Comparison of ENCODE assay signal across 10 mouse cellular contexts in the genomic region with DNA sequence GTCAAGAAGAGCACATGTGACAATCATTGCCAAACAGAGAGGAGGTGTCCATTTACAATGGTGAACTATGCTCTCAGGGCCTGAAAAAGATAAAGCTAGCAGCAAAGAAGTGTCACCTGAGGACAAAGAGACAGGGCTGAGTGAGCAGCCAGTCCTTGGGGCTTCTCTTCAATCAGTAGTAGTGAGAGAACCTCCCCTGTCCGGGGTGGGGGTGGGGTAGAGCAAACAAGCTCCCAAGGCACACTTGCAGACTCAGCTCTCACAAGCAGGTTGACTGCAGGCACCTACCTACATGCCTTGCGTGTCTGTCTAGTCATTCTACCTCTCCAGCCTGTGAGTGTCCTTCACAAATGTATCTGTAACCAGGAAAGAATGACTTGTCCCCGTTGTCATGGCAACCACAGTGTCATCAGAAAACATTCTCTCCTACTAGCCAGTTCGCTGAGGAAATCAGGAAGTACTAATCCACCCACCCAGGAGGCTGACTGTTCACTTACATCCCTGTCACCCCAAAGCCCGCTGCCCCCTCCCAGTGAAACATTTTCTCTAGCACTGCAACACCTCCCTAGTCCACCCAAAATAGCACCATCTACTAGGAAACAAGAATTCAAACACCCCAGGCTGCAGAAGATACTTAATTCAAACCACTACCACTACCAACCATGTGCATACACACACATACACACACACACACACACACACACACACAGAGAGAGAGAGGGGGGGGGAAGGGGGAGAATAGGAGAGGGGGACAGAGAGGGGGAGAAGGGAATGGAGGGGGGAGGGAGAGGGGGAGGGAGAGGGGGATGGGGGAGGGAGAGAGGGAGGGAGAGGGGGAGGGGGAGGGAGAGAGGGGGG. TPM values are rescaled to one million over a fixed set of nuclear protein-coding genes. Genes with fewer than 3 reads are reported as not detected.
DNase-seq lines count a peak whose midpoint lies in the region; ATAC-seq and TF ChIP-seq lines count a peak whose summit lies in the region.
"Not testable (repeated sequence)": the region's sequence is repeated elsewhere in the genome, so short reads cannot be mapped to it uniquely, and the experiment has no call there.
"Had no signal": no experiment of that assay in that cellular context is flagged by ENCODE, and none has a peak within 500 bp of the region (broad histone marks: within the 10 kb centered on the region; RNA-seq: fewer than 3 reads in every experiment).

Gene Gm5640 (minus strand): TSS at position 170 of the 858 bp plus-strand sequence.

- H3K27me3 ChIP-seq in forebrain, embryonic 13.5 days; heart, postnatal 0 days (ENCODE audit: control insufficient read depth, insufficient read depth, low read length); intestine, embryonic 16.5 days (replicated peaks; ENCODE audit: control insufficient read depth, insufficient read depth, low read length); lung, embryonic 14.5 days (ENCODE audit: insufficient read depth, low read length); midbrain, embryonic 16.5 days (ENCODE audit: control insufficient read depth, insufficient read depth, low read depth, low read length): not testable (repeated sequence)

- H3K9me3 ChIP-seq in forebrain, embryonic 13.5 days (replicated peaks); heart, postnatal 0 days (replicated peaks; ENCODE audit: control insufficient read depth, low read length); intestine, embryonic 16.5 days (ENCODE audit: control insufficient read depth, low read length); lung, embryonic 14.5 days (ENCODE audit: low read depth, low read length); midbrain, embryonic 16.5 days (replicated peaks; ENCODE audit: control insufficient read depth, low read length, poor library complexity, severe bottlenecking): not testable (repeated sequence)

- not testable (repeated sequence) for H3K4me2 ChIP-seq in forebrain, embryonic 13.5 days; heart, postnatal 0 days (ENCODE audit: low read depth, low read length); intestine, embryonic 16.5 days (ENCODE audit: low read depth, low read length); lung, embryonic 14.5 days; midbrain, embryonic 16.5 days (ENCODE audit: low read length)

- not testable (repeated sequence) for TF ChIP-seq EP300 in heart, postnatal 0 days (IDR thresholded peaks at IDR 0.05; ENCODE audit: low read depth)

- H3K4me1 ChIP-seq in forebrain, embryonic 13.5 days; heart, postnatal 0 days (ENCODE audit: control insufficient read depth, insufficient read depth); intestine, embryonic 16.5 days (ENCODE audit: control insufficient read depth, insufficient read depth, low read length); lung, embryonic 14.5 days (ENCODE audit: insufficient read depth); midbrain, embryonic 16.5 days (ENCODE audit: control insufficient read depth, insufficient read depth, low read length): not testable (repeated sequence)

- H3K4me3 ChIP-seq in forebrain, embryonic 13.5 days; heart, postnatal 0 days (ENCODE audit: low read depth, low read length); intestine, embryonic 16.5 days (ENCODE audit: low read length); lung, embryonic 14.5 days (ENCODE audit: low read depth, low read length); midbrain, embryonic 16.5 days (ENCODE audit: low read depth, low read length): not testable (repeated sequence)

- not testable (repeated sequence) for H3K27ac ChIP-seq in forebrain, embryonic 13.5 days; heart, postnatal 0 days (ENCODE audit: low read depth); intestine, embryonic 16.5 days (ENCODE audit: low read length); lung, embryonic 14.5 days (ENCODE audit: low read depth); midbrain, embryonic 16.5 days (ENCODE audit: low read length)

- not testable (repeated sequence) for H3K9ac ChIP-seq in forebrain, embryonic 13.5 days; heart, postnatal 0 days (replicated peaks; ENCODE audit: low read depth, low read length); intestine, embryonic 16.5 days (ENCODE audit: low read depth, low read length); lung, embryonic 14.5 days; midbrain, embryonic 16.5 days (ENCODE audit: low read depth, low read length)

- H3K36me3 ChIP-seq in forebrain, embryonic 13.5 days (ENCODE audit: poor library complexity, severe bottlenecking); heart, postnatal 0 days (replicated peaks; ENCODE audit: control insufficient read depth, insufficient read depth, low read length); intestine, embryonic 16.5 days (ENCODE audit: control insufficient read depth, insufficient read depth, low read length); lung, embryonic 14.5 days (ENCODE audit: insufficient read depth); midbrain, embryonic 16.5 days (ENCODE audit: control insufficient read depth, insufficient read depth, low read length): not testable (repeated sequence)

- DNase-seq in adrenal gland, postnatal 10 days, result peak; percentile 25
- DNase-seq in heart, postnatal 0 days (ENCODE audit: low spot score); lung, embryonic 14.5 days: not testable (repeated sequence)
- peak; percentile 65 for DNase-seq in layer of hippocampus, adult 9-11 months
- DNase-seq in testis, postnatal 10 days (ENCODE audit: low spot score), result peak; percentile 39

- TF ChIP-seq CTCF in heart, postnatal 0 days (IDR thresholded peaks at IDR 0.05; ENCODE audit: low read depth); lung, embryonic 14.5 days (IDR thresholded peaks at IDR 0.05; ENCODE audit: low read depth): not testable (repeated sequence)

- peak; percentile 50; the same call in 1 of the 2 replicates for ATAC-seq in forebrain, embryonic 13.5 days
- peak; percentile 17; the same call in 1 of the 2 replicates for ATAC-seq in heart, postnatal 0 days (ENCODE audit: insufficient read depth, low read depth)
- peak; percentile 74 for ATAC-seq in intestine, embryonic 16.5 days
- ATAC-seq in lung, embryonic 14.5 days (ENCODE audit: insufficient read depth), result peak; percentile 65; the same call in 1 of the 2 replicates
- peak; percentile 96 for ATAC-seq in midbrain, embryonic 16.5 days

- 79% methylated on average over 2 of the region's 5 CpGs for WGBS in forebrain, embryonic 13.5 days
- WGBS in heart, postnatal 0 days, result 55% methylated on average over 2 of the region's 5 CpGs
- WGBS in intestine, embryonic 16.5 days, result 36% methylated on average over 3 of the region's 5 CpGs
- WGBS in lung, embryonic 14.5 days, result 68% methylated on average over 2 of the region's 5 CpGs
- 31% methylated on average over 2 of the region's 5 CpGs for WGBS in midbrain, embryonic 16.5 days

RNA-seq across cellular contexts. Expression of gene Gm5640, which starts in this region (rescaled TPM):
- not detected for total RNA-seq in adrenal gland, postnatal 10 days (2021)
- 0.06 TPM in 1 of 2 replicates, not detected in the other for polyA plus RNA-seq in forebrain, embryonic 13.5 days (2015; fragmentation: Nextera tagmentation; extraction: Ambion mirVana)
- total RNA-seq in heart, postnatal 0 days (2014; rRNA removed; ENCODE audit: low replicate concordance), result not detected in 2 replicates
- 0.32 and 0.37 TPM in 2 replicates for polyA plus RNA-seq in heart, postnatal 0 days (2015; fragmentation: Nextera tagmentation; extraction: Ambion mirVana)
- polyA plus RNA-seq in intestine, embryonic 16.5 days (2015; fragmentation: Nextera tagmentation; extraction: Ambion mirVana), result not detected in 2 replicates
- polyA plus RNA-seq in lung, embryonic 14.5 days (2014; fragmentation: Nextera tagmentation; extraction: Ambion mirVana), result not detected in 2 replicates
- 0.40 and 0.59 TPM in 2 replicates for polyA plus RNA-seq in midbrain, embryonic 16.5 days (2015; fragmentation: Nextera tagmentation; extraction: Ambion mirVana)
- polyA plus RNA-seq: embryonic facial prominence, embryonic 15.5 days; stomach, embryonic 16.5 days had no signal

Comparison
In these comparisons a context has a peak if more than half of its experiments do, and no peak if none do; other contexts are left out.
1. Peak in DNase-seq in adrenal gland, postnatal 10 days; RNA of the gene not detected or under 1 TPM.
2. Peak in ATAC-seq in forebrain, embryonic 13.5 days; RNA of the gene not detected or under 1 TPM.
3. Peak in ATAC-seq in heart, postnatal 0 days; RNA of the gene not detected or under 1 TPM.
4. Peak in ATAC-seq in intestine, embryonic 16.5 days; RNA of the gene not detected or under 1 TPM.
5. Peak in ATAC-seq in lung, embryonic 14.5 days; RNA of the gene not detected or under 1 TPM.
6. Peak in ATAC-seq in midbrain, embryonic 16.5 days; RNA of the gene not detected or under 1 TPM.
7. ATAC-seq: peak in every context shown above with its lines; median percentile 96 in midbrain, embryonic 16.5 days; 74 in intestine, embryonic 16.5 days; 65 in lung, embryonic 14.5 days; 50 in forebrain, embryonic 13.5 days; 17 in heart, postnatal 0 days.